Mouse (Mus musculus) thymus, adult 2 months (tissue): ENCODE results near the gene Olfr1383.
"Not testable (repeated sequence)": the region's sequence is repeated elsewhere in the genome, so short reads cannot be mapped to it uniquely, and the experiment has no call there.

Experiments
- CTCF ChIP-seq: fragments of 200-500 bp; IDR thresholded peaks from 2 replicates; pipeline ENCODE4 v1.5.1; 2012; ENCODE audit warnings: mild to moderate bottlenecking, control low read depth, low read length, moderate library complexity, borderline replicate concordance; ENCODE audit not compliant: control insufficient read depth, poor library complexity, insufficient read depth; ENCODE audit errors: extremely low read depth
- POLR2A ChIP-seq: fragments of 200-500 bp; IDR thresholded peaks from 2 replicates; pipeline ENCODE4 v1.6.1; 2012; ENCODE audit warnings: mild to moderate bottlenecking, low read length, control low read depth, moderate library complexity; ENCODE audit not compliant: control insufficient read depth, poor library complexity, insufficient read depth; ENCODE audit errors: extremely low read depth

DNA sequence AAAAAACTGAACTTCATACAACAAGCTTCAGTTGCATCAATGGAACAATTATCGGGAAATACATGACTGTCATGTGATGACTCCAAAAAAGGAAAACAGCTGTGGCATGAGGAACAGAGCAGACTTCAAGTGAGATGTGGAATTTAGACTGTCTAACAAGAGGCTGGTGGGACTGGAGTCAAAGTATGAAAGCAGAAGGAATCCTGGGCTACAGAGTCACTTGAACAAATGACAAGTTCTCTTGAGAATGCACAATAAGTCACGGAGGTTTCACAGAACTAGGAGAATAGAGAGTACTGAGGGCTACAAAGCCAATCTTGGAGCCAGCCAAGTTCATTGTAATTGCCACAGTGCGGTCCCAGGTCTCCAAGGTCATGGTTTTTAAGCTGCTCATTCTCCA lies 23.7 kb downstream of the Olfr1383 start, which contains the start of gene Olfr1381:
- not testable (repeated sequence) for TF ChIP-seq POLR2A, CTCF
